Mouse (Mus musculus): ENCODE data around the gene Zfp202. TPM values are rescaled to one million over a fixed set of nuclear protein-coding genes. Genes with fewer than 3 reads are reported as not detected.

Gene Zfp202
- 1 to 10 TPM; 1.6 to 3.1 TPM for polyA plus RNA-seq (2017; shearing (Covaris generic))

GRCm38 (mm10) chr9:40192098-40193038 is at the start of gene Zfp202:
Gene Zfp202, plus strand, starts transcription at chr9:40192316.

GRCm38 (mm10) chr9:40180620-40181019 is 11.5 kb upstream of the Zfp202 start, which contains the start of gene Olfr986:
Gene Olfr986, plus strand, starts transcription at chr9:40180920.

Other genes with a start within 250 kb of the Zfp202 start
- gene Olfr975, start 240.3 kb upstream of the Zfp202 start, polyA plus RNA-seq (2017; shearing (Covaris generic)), result not detected
- gene Olfr976, start 231.2 kb upstream of the Zfp202 start, polyA plus RNA-seq (2017; shearing (Covaris generic)), result not detected
- under 1 TPM in 1 of 2 experiments, not detected in 1; 0.49 TPM for gene Olfr978, start 200.2 kb upstream of the Zfp202 start, polyA plus RNA-seq (2017; shearing (Covaris generic))
- not detected for gene Olfr979, start 188.9 kb upstream of the Zfp202 start, polyA plus RNA-seq (2017; shearing (Covaris generic))
- gene Olfr980, start 182.7 kb upstream of the Zfp202 start, polyA plus RNA-seq (2017; shearing (Covaris generic)), result not detected
- under 1 TPM in 1 of 2 experiments, not detected in 1; 0.15 TPM for gene Olfr981, start 170.9 kb upstream of the Zfp202 start, polyA plus RNA-seq (2017; shearing (Covaris generic))
- under 1 TPM; 0.05 to 0.10 TPM for gene Olfr982, start 118.5 kb upstream of the Zfp202 start, polyA plus RNA-seq (2017; shearing (Covaris generic))
- gene Olfr983, start 98.7 kb upstream of the Zfp202 start, polyA plus RNA-seq (2017; shearing (Covaris generic)), result not detected
- under 1 TPM in 1 of 2 experiments, not detected in 1; 0.33 TPM for gene Olfr984, start 78.1 kb upstream of the Zfp202 start, polyA plus RNA-seq (2017; shearing (Covaris generic))
- not detected for gene Olfr985, start 62.1 kb upstream of the Zfp202 start, polyA plus RNA-seq (2017; shearing (Covaris generic))
- gene Tmem225, start 44.2 kb upstream of the Zfp202 start, polyA plus RNA-seq (2017; shearing (Covaris generic)), result not detected
- not detected for gene Olfr986, start 11.4 kb upstream of the Zfp202 start, polyA plus RNA-seq (2017; shearing (Covaris generic))
- gene Scn3b, start 76.9 kb downstream of the Zfp202 start, polyA plus RNA-seq (2017; shearing (Covaris generic)), result under 1 TPM in 1 of 2 experiments, not detected in 1; 0.21 TPM

All from activated CD4-positive, CD25-positive, alpha-beta regulatory T cell (primary cell).